Mouse (Mus musculus) monocyte, adult 2 months (primary cell): ENCODE data around the gene D430041D05Rik.

Experiments
- DNase-seq, 2 experiments: peaks; one replicate each; pipeline ENCODE4 v3.0.0; 2022; ENCODE audit warnings: low spot score in 2 of 2, low read depth in 1 of 2

D430041D05Rik gene

DNA sequence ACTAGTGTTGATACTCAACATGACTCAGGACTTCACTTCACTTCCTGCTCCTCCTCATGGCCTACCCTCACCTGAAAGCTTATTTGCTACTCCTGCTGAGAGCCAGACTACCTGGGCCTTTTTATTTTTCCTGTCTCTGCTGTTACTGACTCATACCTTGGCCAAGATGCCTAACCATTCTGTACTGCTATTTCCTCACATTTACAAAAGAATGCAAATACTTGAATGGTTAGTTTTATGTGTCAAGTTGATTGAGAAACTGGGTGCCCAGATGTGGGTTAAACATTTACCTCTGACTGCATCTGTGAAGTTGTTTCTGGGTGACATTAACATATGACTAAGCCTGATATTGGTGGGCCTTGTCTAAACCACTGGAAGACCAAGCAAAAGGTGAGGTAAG, 56.7 kb downstream of the D430041D05Rik start:
- no peak for DNase-seq

- DNase-seq = no peak
Observed at GRCm38 (mm10) chr2:104352204-104352493, 58.7 kb downstream of the D430041D05Rik start.

DNA sequence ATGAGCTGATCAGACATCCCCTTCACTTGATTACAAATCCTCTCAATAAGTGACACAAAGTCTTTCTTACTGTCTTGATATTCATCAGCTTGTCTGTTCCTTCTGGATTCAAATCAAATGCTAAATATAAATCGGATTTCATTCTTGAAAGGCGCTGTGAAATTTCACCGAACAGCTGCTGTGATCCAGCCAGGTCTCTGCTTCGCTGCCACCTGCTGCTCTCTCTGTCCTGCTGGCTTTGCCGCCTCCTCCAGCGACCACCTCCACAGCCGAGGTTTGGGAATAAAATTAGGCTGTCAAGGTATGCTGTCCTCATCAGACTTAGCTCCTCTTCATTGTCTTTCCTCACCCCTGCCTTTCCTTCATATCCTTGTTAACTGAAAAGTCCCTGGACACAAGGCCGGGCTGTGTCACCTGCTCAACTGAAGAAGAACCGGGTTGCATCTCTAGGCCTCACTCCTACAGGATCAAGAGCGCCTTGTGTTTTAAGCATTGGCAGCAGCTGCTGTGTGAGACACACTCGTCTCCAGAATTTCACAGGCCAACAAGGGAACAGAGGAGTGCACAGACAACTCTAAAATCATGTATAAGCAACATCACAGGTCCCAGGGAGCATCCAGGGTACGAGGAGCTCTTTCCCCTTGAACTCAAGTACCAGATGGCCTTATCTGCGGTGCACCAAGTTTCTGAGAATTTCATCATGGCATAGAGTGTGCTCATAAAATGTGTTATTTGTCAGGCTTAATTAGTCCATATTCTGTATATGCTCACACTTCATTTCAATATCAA, 59.2 kb downstream of the D430041D05Rik start:
- DNase-seq = no peak

GRCm38 (mm10) chr2:104337619-104338018, 73.2 kb downstream of the D430041D05Rik start:
- DNase-seq = no peak

GRCm38 (mm10) chr2:104335824-104336223, 75.0 kb downstream of the D430041D05Rik start:
- no peak for DNase-seq

DNA sequence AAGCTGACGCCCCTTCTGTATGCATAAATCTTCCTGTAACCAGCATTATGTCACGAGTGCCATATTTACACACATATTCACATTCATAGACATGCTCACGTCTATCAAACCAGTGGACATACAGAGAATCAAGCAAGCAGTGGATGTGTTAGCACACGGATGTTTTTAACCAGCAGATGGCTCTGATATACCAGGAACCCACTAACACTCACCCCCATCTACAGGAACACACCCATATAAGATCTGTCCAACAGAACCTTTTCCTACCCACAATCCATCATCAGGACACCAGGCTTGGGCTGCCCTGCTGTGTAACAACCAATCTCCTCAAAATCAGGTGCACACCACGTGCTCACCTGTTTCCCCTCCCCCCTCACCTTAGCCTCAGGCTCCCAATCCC, 76.9 kb downstream of the D430041D05Rik start:
- DNase-seq = no peak

DNA sequence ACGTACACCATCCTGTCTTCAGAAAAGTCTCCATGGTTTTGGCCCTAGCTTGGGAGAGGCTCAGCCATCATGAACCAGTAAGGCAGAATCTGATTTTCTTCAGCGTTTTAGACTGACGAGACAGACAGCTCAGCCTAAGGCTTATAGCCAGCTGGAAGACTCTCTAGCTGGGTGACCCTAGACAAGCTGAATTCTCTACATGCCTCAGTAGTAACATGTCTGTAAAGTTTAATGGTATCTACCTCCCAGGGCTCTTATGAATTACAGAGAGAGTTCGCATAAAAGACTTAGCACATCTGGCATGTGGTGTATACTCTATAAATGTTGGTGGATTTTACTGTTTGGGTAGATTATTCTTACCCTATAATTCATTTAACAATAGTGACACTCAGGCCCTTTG, 78.1 kb downstream of the D430041D05Rik start:
- no peak for DNase-seq

DNA sequence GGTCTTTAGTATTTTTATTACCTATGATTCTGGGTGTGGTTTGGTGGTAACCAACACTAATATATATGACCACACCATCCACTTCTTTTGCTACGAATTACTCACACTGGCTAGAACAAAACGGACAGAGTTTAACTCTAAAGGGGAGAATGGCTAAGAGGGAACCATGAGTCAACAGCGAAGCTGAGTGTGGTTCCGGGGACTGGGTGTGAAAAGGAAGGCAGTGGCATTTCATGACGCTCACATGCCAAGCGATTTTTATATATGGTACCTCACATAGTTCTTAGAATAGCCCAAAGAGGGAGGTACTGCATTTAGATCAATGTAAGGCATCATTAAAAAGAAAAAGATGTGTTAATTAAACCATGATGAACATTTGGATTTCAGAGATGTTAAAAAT, 79.6 kb downstream of the D430041D05Rik start:
- DNase-seq = no peak

- no peak for DNase-seq
Observed at GRCm38 (mm10) chr2:104327116-104327794, 83.6 kb downstream of the D430041D05Rik start.

DNA sequence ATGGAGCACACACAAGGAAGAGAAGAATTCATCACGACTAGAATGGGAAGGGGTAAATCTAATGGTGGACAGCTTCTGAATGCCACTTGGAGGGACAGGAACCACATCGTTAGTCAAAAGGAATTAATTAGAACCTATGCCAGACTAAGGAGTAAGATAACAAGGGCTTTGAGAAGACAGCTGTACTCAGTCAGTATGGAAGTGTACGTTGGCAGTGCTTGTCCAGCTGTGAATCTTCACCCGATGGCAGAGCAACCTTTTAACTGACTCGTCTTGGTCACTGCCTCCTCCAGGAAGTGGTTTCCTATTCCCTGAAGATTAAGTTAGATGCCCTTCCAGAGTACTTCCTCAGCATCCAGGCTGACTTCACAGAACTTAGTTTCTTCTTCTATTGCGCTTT, 87.0 kb downstream of the D430041D05Rik start:
- DNase-seq = no peak

- no peak for DNase-seq
Observed at GRCm38 (mm10) chr2:104323351-104323750, 87.5 kb downstream of the D430041D05Rik start.

- no peak for DNase-seq
Observed at GRCm38 (mm10) chr2:104320061-104320624, 90.7 kb downstream of the D430041D05Rik start.

DNA sequence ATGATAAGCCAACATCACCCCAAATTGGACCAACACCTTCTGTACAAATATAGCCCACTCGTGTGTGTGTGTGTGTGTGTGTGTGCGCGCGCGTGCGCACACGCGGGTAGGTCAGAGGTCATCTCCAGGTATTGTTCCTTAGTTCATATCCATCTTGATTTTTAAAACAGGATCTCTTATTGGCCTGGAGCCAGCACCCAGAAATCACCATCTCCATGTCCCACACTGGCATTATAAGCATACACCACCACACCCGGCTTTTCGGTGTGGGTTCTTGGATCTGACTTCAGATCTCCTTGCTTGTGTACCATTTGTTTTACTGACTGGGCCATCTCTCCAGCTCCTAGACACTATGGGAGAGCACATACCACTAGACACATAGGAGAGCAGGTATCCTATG, 91.4 kb downstream of the D430041D05Rik start:
- no peak for DNase-seq

GRCm38 (mm10) chr2:104318881-104319280, 91.9 kb downstream of the D430041D05Rik start:
- no peak for DNase-seq

DNA sequence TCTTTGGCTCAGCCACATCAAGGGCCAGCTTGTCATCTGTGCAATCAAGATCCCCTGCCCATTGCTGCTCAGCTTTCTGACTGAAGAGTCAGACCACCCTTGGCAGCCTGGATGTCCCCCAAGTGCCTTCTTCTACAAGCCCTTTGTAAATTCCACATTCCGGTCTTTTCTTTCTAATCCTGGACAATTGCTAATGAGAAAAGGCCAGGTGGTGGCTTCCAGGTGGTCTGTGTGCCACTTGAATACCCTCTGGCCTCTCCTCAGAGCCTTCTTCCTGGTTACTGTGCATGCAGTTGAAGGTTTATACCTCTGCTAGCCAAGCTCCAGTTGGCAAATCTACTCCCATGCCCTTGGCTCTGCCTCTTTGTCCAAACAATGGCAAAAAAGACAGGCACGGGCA, 92.6 kb downstream of the D430041D05Rik start:
- DNase-seq = no peak

DNA sequence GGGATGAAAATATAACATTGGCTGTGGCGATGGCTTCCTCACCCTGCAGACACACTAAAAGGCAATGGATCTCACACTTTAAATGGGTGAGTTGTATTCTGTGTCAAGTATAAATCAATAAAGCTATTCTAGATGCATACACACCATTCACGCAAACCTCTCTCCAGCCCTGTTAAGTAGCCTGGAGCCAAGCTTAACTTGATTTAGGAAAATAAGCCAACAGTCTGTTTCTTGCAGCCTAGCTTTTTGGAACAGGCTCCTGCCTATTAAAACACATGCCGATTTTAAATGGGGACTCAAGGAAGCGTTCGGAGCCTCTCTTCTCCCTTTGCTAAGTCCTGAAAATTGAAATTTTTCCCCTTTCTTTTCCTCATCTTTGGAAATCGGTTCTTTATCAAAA, 93.2 kb downstream of the D430041D05Rik start:
- no peak for DNase-seq

GRCm38 (mm10) chr2:104316483-104316882, 94.3 kb downstream of the D430041D05Rik start:
- DNase-seq = no peak

DNA sequence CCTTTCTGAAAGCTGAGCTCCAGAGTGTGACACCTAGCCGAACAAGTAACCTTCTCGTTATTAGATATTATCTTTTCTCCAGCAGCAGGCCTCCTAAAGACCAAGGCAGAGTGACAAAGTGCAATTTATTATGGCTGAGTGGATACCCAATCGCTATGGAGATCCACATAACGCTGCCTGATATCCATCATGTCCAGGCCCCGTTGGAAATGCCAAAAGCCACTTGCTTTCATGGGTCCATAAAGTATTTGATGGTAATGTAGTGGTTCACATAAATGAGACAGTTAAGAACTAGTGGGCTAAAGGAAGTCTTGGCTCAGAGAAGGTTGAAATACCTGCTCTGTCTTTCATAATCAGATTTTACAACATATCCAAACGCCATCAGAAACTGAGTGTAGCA, 97.6 kb downstream of the D430041D05Rik start:
- no peak for DNase-seq

GRCm38 (mm10) chr2:104307102-104307501, 103.7 kb downstream of the D430041D05Rik start:
- no peak for DNase-seq

DNA sequence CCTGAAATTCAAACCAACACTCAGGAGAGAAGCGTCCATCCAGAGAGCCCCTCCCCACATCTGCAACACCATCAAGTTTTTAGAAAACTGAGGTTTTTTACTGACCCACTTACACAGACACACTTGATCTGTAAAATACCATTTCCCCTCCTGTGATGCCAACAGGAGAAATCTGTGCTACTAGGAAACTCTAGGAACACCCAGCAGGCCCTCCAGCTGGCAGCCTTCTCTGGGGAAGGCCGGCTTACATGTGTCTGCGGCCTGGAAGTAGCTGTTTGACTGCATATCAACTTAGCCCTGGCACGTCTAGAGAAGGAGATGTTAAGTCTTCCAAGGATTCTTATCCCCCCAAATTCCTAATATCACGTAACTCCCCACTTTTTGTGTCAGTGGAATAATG, 105.1 kb downstream of the D430041D05Rik start:
- no peak for DNase-seq

DNA sequence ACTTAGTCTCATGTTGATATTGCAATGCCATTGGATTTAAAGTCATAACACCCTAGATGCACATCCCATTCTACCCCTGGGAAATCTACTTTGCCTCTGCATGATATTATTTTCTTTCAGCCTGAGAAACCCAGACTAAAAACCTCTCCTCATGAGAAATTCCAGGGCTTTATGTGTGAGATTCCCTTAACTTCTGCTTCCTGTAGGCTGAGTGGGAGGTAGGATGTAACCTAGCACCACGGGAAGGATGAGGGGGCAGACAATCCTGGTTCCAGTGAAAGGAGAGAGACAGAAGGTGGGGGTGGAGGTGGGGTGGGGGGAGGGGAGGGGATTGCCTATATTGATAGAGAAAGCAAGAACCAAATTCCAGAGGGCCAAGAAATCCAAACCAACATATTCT, 110.9 kb downstream of the D430041D05Rik start:
- no peak for DNase-seq

- DNase-seq = no peak
Observed at GRCm38 (mm10) chr2:104299160-104299559, 111.7 kb downstream of the D430041D05Rik start.

DNA sequence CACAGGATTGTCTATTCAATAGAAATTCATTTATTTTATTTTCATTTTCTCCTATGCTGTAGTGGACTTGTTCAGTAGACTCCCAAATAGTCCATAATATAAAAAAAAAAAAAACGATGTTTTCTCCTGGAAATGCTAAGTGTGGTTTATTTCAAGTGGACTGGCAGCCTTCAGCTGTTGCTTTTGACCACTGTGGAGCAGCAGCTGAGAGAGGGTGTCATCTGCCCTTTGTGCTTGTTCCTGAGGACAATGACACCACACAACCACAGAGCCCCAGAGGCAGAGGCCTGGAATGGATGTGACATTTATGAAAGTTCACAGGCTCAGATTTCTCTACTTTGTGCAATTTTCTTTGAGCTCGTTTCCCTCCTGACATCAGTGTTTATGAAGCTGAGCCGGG, 124.0 kb downstream of the D430041D05Rik start:
- DNase-seq = no peak
